Mouse (Mus musculus) MEL (cell line): ENCODE results near the gene Tnnc2. TPM values are rescaled to one million over a fixed set of nuclear protein-coding genes. Genes with fewer than 3 reads are reported as not detected.

Experiments used
- DNase-seq: peaks from one replicate; pipeline ENCODE4 v3.0.0; 2011; ENCODE audit warnings: low read depth, low spot score
- H3K27ac ChIP-seq: 2 replicates; pipeline ENCODE4 v1.5.1; 2012; ENCODE audit warnings: low read depth, mild to moderate bottlenecking, control low read depth, low read length, moderate library complexity; ENCODE audit not compliant: control insufficient read depth
- H3K27me3 ChIP-seq, 2 experiments: fragments of 150-350 bp in 1 of 2; sonication (generic) in 1 of 2; 2 replicates each; pipeline ENCODE4 v1.6.1; 2012; ENCODE audit warnings: low read length in 2 of 2, mild to moderate bottlenecking in 2 of 2, improper control_type of control experiment in 1 of 2, moderate library complexity in 1 of 2; ENCODE audit not compliant: insufficient read depth in 2 of 2, control insufficient read depth in 1 of 2
- H3K36me3 ChIP-seq, 2 experiments: 2 replicates each; pipeline ENCODE4 v1.6.1; 2012 to 2014; ENCODE audit warnings: low read length in 2 of 2, improper control_type of control experiment in 1 of 2, inconsistent platforms in 1 of 2, mild to moderate bottlenecking in 1 of 2; ENCODE audit not compliant: insufficient read depth in 2 of 2, control insufficient read depth in 1 of 2
- H3K4me1 ChIP-seq, 2 experiments: fragments of 150-350 bp in 1 of 2; sonication (generic) in 1 of 2; 2 replicates each; pipeline ENCODE4 v1.6.1; 2012; ENCODE audit warnings: low read length in 2 of 2, improper control_type of control experiment in 1 of 2, mild to moderate bottlenecking in 1 of 2; ENCODE audit not compliant: insufficient read depth in 2 of 2, control insufficient read depth in 1 of 2
- H3K4me3 ChIP-seq, 2 experiments: fragments of 150-350 bp in 1 of 2; sonication (generic) in 1 of 2; 2 replicates each; pipeline ENCODE4 v1.5.1; 2012; ENCODE audit warnings: low read depth in 2 of 2, low read length in 2 of 2, mild to moderate bottlenecking in 2 of 2, moderate library complexity in 2 of 2, control low read depth in 1 of 2, improper control_type of control experiment in 1 of 2; ENCODE audit not compliant: control insufficient read depth in 1 of 2, insufficient read depth in 1 of 2
- H3K79me2 ChIP-seq: 2 replicates; pipeline ENCODE4 v1.6.1; 2012; ENCODE audit warnings: mild to moderate bottlenecking, low read length, moderate library complexity; ENCODE audit not compliant: control insufficient read depth, poor library complexity, insufficient read depth
- H3K9ac ChIP-seq: 2 replicates; pipeline ENCODE4 v1.6.1; 2012; ENCODE audit warnings: low read depth, mild to moderate bottlenecking, control low read depth, low read length, moderate library complexity; ENCODE audit not compliant: control insufficient read depth, poor library complexity, severe bottlenecking
- H3K9me3 ChIP-seq: fragments of 150-350 bp; sonication (generic); replicated peaks from 2 replicates; pipeline ENCODE4 v1.6.1; 2012; ENCODE audit warnings: mild to moderate bottlenecking, low read length, improper control_type of control experiment, moderate library complexity; ENCODE audit not compliant: insufficient read depth
- BHLHE40 ChIP-seq: IDR thresholded peaks from 2 replicates; pipeline ENCODE4 v1.6.1; 2012; ENCODE audit warnings: low read depth, mild to moderate bottlenecking, inconsistent platforms, low read length, improper control_type of control experiment, borderline replicate concordance
- EP300 ChIP-seq, 2 experiments: IDR thresholded peaks; 2 replicates each; pipeline ENCODE4 v1.6.1; 2011; ENCODE audit warnings: improper control_type of control experiment in 2 of 2, low read length in 2 of 2, low read depth in 1 of 2, mild to moderate bottlenecking in 1 of 2
- GATA1 ChIP-seq: IDR thresholded peaks from 2 replicates; pipeline ENCODE4 v1.6.1; 2011; ENCODE audit warnings: low read depth, low read length, improper control_type of control experiment
- JUND ChIP-seq: IDR thresholded peaks from 2 replicates; pipeline ENCODE4 v1.6.1; 2011; ENCODE audit warnings: low read depth, mild to moderate bottlenecking, improper control_type of control experiment, low read length
- MAFK ChIP-seq: IDR thresholded peaks from 2 replicates; pipeline ENCODE4 v1.6.1; 2011; ENCODE audit warnings: low read depth, mild to moderate bottlenecking, low read length, improper control_type of control experiment, borderline replicate concordance
- MAZ ChIP-seq: IDR thresholded peaks from 2 replicates; pipeline ENCODE4 v1.6.1; 2012; ENCODE audit warnings: low read depth, mild to moderate bottlenecking, inconsistent platforms, low read length, improper control_type of control experiment
- MYC ChIP-seq: IDR thresholded peaks from 2 replicates; pipeline ENCODE4 v1.6.1; 2011; ENCODE audit warnings: low read depth, mild to moderate bottlenecking, low read length, improper control_type of control experiment, moderate library complexity
- NELFE ChIP-seq: IDR thresholded peaks from 2 replicates; pipeline ENCODE4 v1.6.1; 2011; ENCODE audit warnings: low read depth, low read length, improper control_type of control experiment
- POLR2AphosphoS2 ChIP-seq: IDR thresholded peaks from 2 replicates; pipeline ENCODE4 v1.6.1; 2011; ENCODE audit warnings: low read length, improper control_type of control experiment
- POLR2AphosphoS5 ChIP-seq: IDR thresholded peaks from 2 replicates; pipeline ENCODE4 v1.6.1; 2012; ENCODE audit warnings: low read depth, borderline replicate concordance, mild to moderate bottlenecking, inconsistent platforms, low read length, moderate library complexity, mixed read lengths
- RCOR1 ChIP-seq: IDR thresholded peaks from 2 replicates; pipeline ENCODE4 v1.6.1; 2012; ENCODE audit warnings: low read depth, mild to moderate bottlenecking, inconsistent platforms, low read length, improper control_type of control experiment
- TAL1 ChIP-seq: IDR thresholded peaks from 2 replicates; pipeline ENCODE4 v1.6.1; 2012; ENCODE audit warnings: mild to moderate bottlenecking, inconsistent platforms, low read length, moderate library complexity, mixed read lengths
- TBP ChIP-seq: IDR thresholded peaks from 2 replicates; pipeline ENCODE4 v1.8.0; 2011; ENCODE audit warnings: low read depth, low read length, improper control_type of control experiment
- TCF12 ChIP-seq: IDR thresholded peaks from 2 replicates; pipeline ENCODE4 v1.6.1; 2014; ENCODE audit warnings: low read depth, mild to moderate bottlenecking, inconsistent platforms, low read length, improper control_type of control experiment, moderate library complexity
- UBTF ChIP-seq: IDR thresholded peaks from 2 replicates; pipeline ENCODE4 v1.6.1; 2012; ENCODE audit warnings: low read depth, mild to moderate bottlenecking, inconsistent platforms, low read length, improper control_type of control experiment, moderate library complexity, borderline replicate concordance; ENCODE audit not compliant: insufficient read depth
- ZC3H11A ChIP-seq: IDR thresholded peaks from 2 replicates; pipeline ENCODE4 v1.6.1; 2012; ENCODE audit warnings: low read depth, mild to moderate bottlenecking, inconsistent platforms, low read length, improper control_type of control experiment
- ZMIZ1 ChIP-seq: IDR thresholded peaks from 2 replicates; pipeline ENCODE4 v1.6.1; 2012; ENCODE audit warnings: low read depth, mild to moderate bottlenecking, inconsistent platforms, low read length, improper control_type of control experiment, moderate library complexity
- ZNF384 ChIP-seq: IDR thresholded peaks from 2 replicates; pipeline ENCODE4 v1.6.1; 2012; ENCODE audit warnings: low read depth, mild to moderate bottlenecking, inconsistent platforms, low read length, improper control_type of control experiment
- polyA plus RNA-seq, 2 experiments: library from polyadenylated mRNA; stranded (reverse) in 1 of 2; unstranded in 1 of 2; fragments of >175 nt in 1 of 2; fragments of >200 nt in 1 of 2; gene quantifications; 2 replicates each; pipeline versions ENCODE4 v1.2.1 to v1.2.4; 2012; ENCODE audit warnings: low replicate concordance in 2 of 2, low read depth in 1 of 2; ENCODE audit not compliant: insufficient read length in 2 of 2, insufficient read depth in 1 of 2, missing spikeins in 1 of 2
- total RNA-seq: library from RNA; depleted of rRNA; stranded (reverse); fragments of 300-350 nt; gene quantifications from 2 replicates; pipeline ENCODE4 v1.2.3, GENCODE M21; 2012

The Tnnc2 gene
- total and polyA plus RNA-seq, 3 experiments = not detected

GRCm38 (mm10) chr2:164754800-164755199 is 25.0 kb downstream of the Tnnc2 start:
- DNase-seq = no peak
- Histone ChIP-seq H3K9me3 (no peaks in the 10 kb centered on the region), H3K36me3 (peaks cover under 1 to 30% of the 10 kb centered on the region in 2 experiments; a peak in 3 of 4 replicates), H3K79me2 (no peaks in the 10 kb centered on the region), H3K9ac (no peak overlapping the region), H3K27me3 (no peaks in the 10 kb centered on the region), H3K4me1 (no peaks in the 10 kb centered on the region), H3K4me3 (no peak overlapping the region), H3K27ac (no peak overlapping the region)
- TF ChIP-seq TBP = no peak
- no peak for TF ChIP-seq TCF12
- TF ChIP-seq NELFE = no peak
- no peak for TF ChIP-seq BHLHE40
- no peak for TF ChIP-seq MAZ
- no peak for TF ChIP-seq POLR2AphosphoS5
- no peak for TF ChIP-seq UBTF
- no peak for TF ChIP-seq TAL1
- TF ChIP-seq MYC = no peak
- no peak for TF ChIP-seq JUND
- no peak for TF ChIP-seq POLR2AphosphoS2
- TF ChIP-seq RCOR1 = no peak
- TF ChIP-seq GATA1 = no peak

- Histone ChIP-seq H3K4me3 (no peak overlapping the region), H3K27ac (no peak overlapping the region), H3K79me2 (peaks cover 2% of the 10 kb centered on the region; the same call in 1 of the 2 replicates), H3K36me3 (peaks cover 0 to 30% of the 10 kb centered on the region in 2 experiments; a peak in 2 of 4 replicates), H3K9me3 (no peaks in the 10 kb centered on the region), H3K9ac (no peak overlapping the region), H3K4me1 (no peaks in the 10 kb centered on the region), H3K27me3 (no peaks in the 10 kb centered on the region)
- no peak for DNase-seq
- no peak for TF ChIP-seq GATA1
- no peak for TF ChIP-seq MAFK
- TF ChIP-seq ZMIZ1 = no peak
- no peak for TF ChIP-seq ZNF384
- TF ChIP-seq UBTF = no peak
- TF ChIP-seq ZC3H11A = no peak
- TF ChIP-seq EP300 (IDR thresholded peaks at IDR 0.05; ENCODE audit: low read depth in 1 of 2, low read length in 2 of 2) = no peak
- TF ChIP-seq RCOR1 = no peak
Measured at GRCm38 (mm10) chr2:164754105-164754504, 25.7 kb downstream of the Tnnc2 start.
